Mouse (Mus musculus) MEL (cell line): Measurements from ENCODE around the gene Tcf15. TPM values are rescaled to one million over a fixed set of nuclear protein-coding genes. Genes with fewer than 3 reads are reported as not detected.
A peak's percentile ranks its signal among the peaks of the same experiment; 100 is the strongest.

ENCODE experiments used
- DNase-seq: peaks from one replicate; pipeline ENCODE4 v3.0.0; 2011; ENCODE audit warnings: low read depth, low spot score
- H3K27ac ChIP-seq: 2 replicates; pipeline ENCODE4 v1.5.1; 2012; ENCODE audit warnings: low read depth, mild to moderate bottlenecking, control low read depth, low read length, moderate library complexity; ENCODE audit not compliant: control insufficient read depth
- H3K27me3 ChIP-seq, 2 experiments: fragments of 150-350 bp in 1 of 2; sonication (generic) in 1 of 2; 2 replicates each; pipeline ENCODE4 v1.6.1; 2012; ENCODE audit warnings: low read length in 2 of 2, mild to moderate bottlenecking in 2 of 2, improper control_type of control experiment in 1 of 2, moderate library complexity in 1 of 2; ENCODE audit not compliant: insufficient read depth in 2 of 2, control insufficient read depth in 1 of 2
- H3K36me3 ChIP-seq, 2 experiments: 2 replicates each; pipeline ENCODE4 v1.6.1; 2012 to 2014; ENCODE audit warnings: low read length in 2 of 2, improper control_type of control experiment in 1 of 2, inconsistent platforms in 1 of 2, mild to moderate bottlenecking in 1 of 2; ENCODE audit not compliant: insufficient read depth in 2 of 2, control insufficient read depth in 1 of 2
- H3K4me1 ChIP-seq, 2 experiments: fragments of 150-350 bp in 1 of 2; sonication (generic) in 1 of 2; 2 replicates each; pipeline ENCODE4 v1.6.1; 2012; ENCODE audit warnings: low read length in 2 of 2, improper control_type of control experiment in 1 of 2, mild to moderate bottlenecking in 1 of 2; ENCODE audit not compliant: insufficient read depth in 2 of 2, control insufficient read depth in 1 of 2
- H3K4me3 ChIP-seq, 2 experiments: fragments of 150-350 bp in 1 of 2; sonication (generic) in 1 of 2; 2 replicates each; pipeline ENCODE4 v1.5.1; 2012; ENCODE audit warnings: low read depth in 2 of 2, low read length in 2 of 2, mild to moderate bottlenecking in 2 of 2, moderate library complexity in 2 of 2, control low read depth in 1 of 2, improper control_type of control experiment in 1 of 2; ENCODE audit not compliant: control insufficient read depth in 1 of 2, insufficient read depth in 1 of 2
- H3K79me2 ChIP-seq: 2 replicates; pipeline ENCODE4 v1.6.1; 2012; ENCODE audit warnings: mild to moderate bottlenecking, low read length, moderate library complexity; ENCODE audit not compliant: control insufficient read depth, poor library complexity, insufficient read depth
- H3K9ac ChIP-seq: 2 replicates; pipeline ENCODE4 v1.6.1; 2012; ENCODE audit warnings: low read depth, mild to moderate bottlenecking, control low read depth, low read length, moderate library complexity; ENCODE audit not compliant: control insufficient read depth, poor library complexity, severe bottlenecking
- H3K9me3 ChIP-seq: fragments of 150-350 bp; sonication (generic); replicated peaks from 2 replicates; pipeline ENCODE4 v1.6.1; 2012; ENCODE audit warnings: mild to moderate bottlenecking, low read length, improper control_type of control experiment, moderate library complexity; ENCODE audit not compliant: insufficient read depth
- BHLHE40 ChIP-seq: IDR thresholded peaks from 2 replicates; pipeline ENCODE4 v1.6.1; 2012; ENCODE audit warnings: low read depth, mild to moderate bottlenecking, inconsistent platforms, low read length, improper control_type of control experiment, borderline replicate concordance
- CHD2 ChIP-seq: IDR thresholded peaks from 2 replicates; pipeline ENCODE4 v1.6.1; 2011; ENCODE audit warnings: low read length, improper control_type of control experiment
- CTCF ChIP-seq, 3 experiments: IDR thresholded peaks in 2 of 3; conservative IDR thresholded peaks in 1 of 3; 2 replicates each; pipeline ENCODE4 v1.5.1; 2011 to 2012; ENCODE audit warnings: low read length in 3 of 3, low read depth in 2 of 3, mild to moderate bottlenecking in 2 of 3, improper control_type of control experiment in 1 of 3, inconsistent platforms in 1 of 3, mixed read lengths in 1 of 3, moderate library complexity in 1 of 3; ENCODE audit not compliant: control insufficient read depth in 1 of 3, insufficient read depth in 1 of 3, poor library complexity in 1 of 3, severe bottlenecking in 1 of 3
- E2F4 ChIP-seq: IDR thresholded peaks from 2 replicates; pipeline ENCODE4 v1.6.1; 2011; ENCODE audit warnings: low read depth, low read length, improper control_type of control experiment, borderline replicate concordance
- ELF1 ChIP-seq: IDR thresholded peaks from 2 replicates; pipeline ENCODE4 v1.6.1; 2014; ENCODE audit warnings: low read depth, mild to moderate bottlenecking, inconsistent platforms, low read length, improper control_type of control experiment, moderate library complexity
- EP300 ChIP-seq, 2 experiments: IDR thresholded peaks; 2 replicates each; pipeline ENCODE4 v1.6.1; 2011; ENCODE audit warnings: improper control_type of control experiment in 2 of 2, low read length in 2 of 2, low read depth in 1 of 2, mild to moderate bottlenecking in 1 of 2
- GABPA ChIP-seq: IDR thresholded peaks from 2 replicates; pipeline ENCODE4 v1.6.1; 2012; ENCODE audit warnings: low read depth, mild to moderate bottlenecking, inconsistent platforms, low read length, improper control_type of control experiment, moderate library complexity
- HCFC1 ChIP-seq: IDR thresholded peaks from 2 replicates; pipeline ENCODE4 v1.6.1; 2012; ENCODE audit warnings: low read depth, mild to moderate bottlenecking, inconsistent platforms, low read length, improper control_type of control experiment, moderate library complexity
- JUND ChIP-seq: IDR thresholded peaks from 2 replicates; pipeline ENCODE4 v1.6.1; 2011; ENCODE audit warnings: low read depth, mild to moderate bottlenecking, improper control_type of control experiment, low read length
- MAFK ChIP-seq: IDR thresholded peaks from 2 replicates; pipeline ENCODE4 v1.6.1; 2011; ENCODE audit warnings: low read depth, mild to moderate bottlenecking, low read length, improper control_type of control experiment, borderline replicate concordance
- MAX ChIP-seq: IDR thresholded peaks from 2 replicates; pipeline ENCODE4 v1.6.1; 2011; ENCODE audit warnings: low read length, improper control_type of control experiment
- MAZ ChIP-seq: IDR thresholded peaks from 2 replicates; pipeline ENCODE4 v1.6.1; 2012; ENCODE audit warnings: low read depth, mild to moderate bottlenecking, inconsistent platforms, low read length, improper control_type of control experiment
- MEF2A ChIP-seq: IDR thresholded peaks from 2 replicates; pipeline ENCODE4 v1.6.1; 2014; ENCODE audit warnings: low read depth, mild to moderate bottlenecking, inconsistent platforms, low read length, improper control_type of control experiment; ENCODE audit not compliant: poor library complexity, insufficient replicate concordance, severe bottlenecking; ENCODE audit errors: extremely low read depth
- MXI1 ChIP-seq: IDR thresholded peaks from 2 replicates; pipeline ENCODE4 v1.6.1; 2011; ENCODE audit warnings: mild to moderate bottlenecking, low read depth, low read length, improper control_type of control experiment
- MYC ChIP-seq: IDR thresholded peaks from 2 replicates; pipeline ENCODE4 v1.6.1; 2011; ENCODE audit warnings: low read depth, mild to moderate bottlenecking, low read length, improper control_type of control experiment, moderate library complexity
- NRF1 ChIP-seq: IDR thresholded peaks from 2 replicates; pipeline ENCODE4 v1.6.1; 2014; ENCODE audit warnings: low read depth, mild to moderate bottlenecking, inconsistent platforms, low read length, improper control_type of control experiment, moderate library complexity; ENCODE audit not compliant: poor library complexity, insufficient read depth, severe bottlenecking
- POLR2AphosphoS5 ChIP-seq: IDR thresholded peaks from 2 replicates; pipeline ENCODE4 v1.6.1; 2012; ENCODE audit warnings: low read depth, borderline replicate concordance, mild to moderate bottlenecking, inconsistent platforms, low read length, moderate library complexity, mixed read lengths
- RAD21 ChIP-seq: IDR thresholded peaks from 2 replicates; pipeline ENCODE4 v1.6.1; 2011; ENCODE audit warnings: mild to moderate bottlenecking, low read depth, low read length, improper control_type of control experiment
- RCOR1 ChIP-seq: IDR thresholded peaks from 2 replicates; pipeline ENCODE4 v1.6.1; 2012; ENCODE audit warnings: low read depth, mild to moderate bottlenecking, inconsistent platforms, low read length, improper control_type of control experiment
- SIN3A ChIP-seq: IDR thresholded peaks from 2 replicates; pipeline ENCODE4 v1.6.1; 2012; ENCODE audit warnings: low read length, improper control_type of control experiment, inconsistent platforms
- SMC3 ChIP-seq: IDR thresholded peaks from 2 replicates; pipeline ENCODE4 v1.6.1; 2011; ENCODE audit warnings: low read depth, low read length, improper control_type of control experiment
- TAL1 ChIP-seq: IDR thresholded peaks from 2 replicates; pipeline ENCODE4 v1.6.1; 2012; ENCODE audit warnings: mild to moderate bottlenecking, inconsistent platforms, low read length, moderate library complexity, mixed read lengths
- TCF12 ChIP-seq: IDR thresholded peaks from 2 replicates; pipeline ENCODE4 v1.6.1; 2014; ENCODE audit warnings: low read depth, mild to moderate bottlenecking, inconsistent platforms, low read length, improper control_type of control experiment, moderate library complexity
- USF1 ChIP-seq: IDR thresholded peaks from 2 replicates; pipeline ENCODE4 v1.6.1; 2014; ENCODE audit warnings: low read depth, mild to moderate bottlenecking, inconsistent platforms, low read length, improper control_type of control experiment, moderate library complexity
- ZC3H11A ChIP-seq: IDR thresholded peaks from 2 replicates; pipeline ENCODE4 v1.6.1; 2012; ENCODE audit warnings: low read depth, mild to moderate bottlenecking, inconsistent platforms, low read length, improper control_type of control experiment
- ZKSCAN1 ChIP-seq: IDR thresholded peaks from 2 replicates; pipeline ENCODE4 v1.6.1; 2012; ENCODE audit warnings: low read depth, mild to moderate bottlenecking, inconsistent platforms, low read length, improper control_type of control experiment, moderate library complexity
- ZMIZ1 ChIP-seq: IDR thresholded peaks from 2 replicates; pipeline ENCODE4 v1.6.1; 2012; ENCODE audit warnings: low read depth, mild to moderate bottlenecking, inconsistent platforms, low read length, improper control_type of control experiment, moderate library complexity
- ZNF384 ChIP-seq: IDR thresholded peaks from 2 replicates; pipeline ENCODE4 v1.6.1; 2012; ENCODE audit warnings: low read depth, mild to moderate bottlenecking, inconsistent platforms, low read length, improper control_type of control experiment
- polyA plus RNA-seq, 2 experiments: library from polyadenylated mRNA; stranded (reverse) in 1 of 2; unstranded in 1 of 2; fragments of >175 nt in 1 of 2; fragments of >200 nt in 1 of 2; gene quantifications; 2 replicates each; pipeline versions ENCODE4 v1.2.1 to v1.2.4; 2012; ENCODE audit warnings: low replicate concordance in 2 of 2, low read depth in 1 of 2; ENCODE audit not compliant: insufficient read length in 2 of 2, insufficient read depth in 1 of 2, missing spikeins in 1 of 2
- total RNA-seq: library from RNA; depleted of rRNA; stranded (reverse); fragments of 300-350 nt; gene quantifications from 2 replicates; pipeline ENCODE4 v1.2.3, GENCODE M21; 2012

Tcf15 gene
- total and polyA plus RNA-seq, 3 experiments = not detected

DNA sequence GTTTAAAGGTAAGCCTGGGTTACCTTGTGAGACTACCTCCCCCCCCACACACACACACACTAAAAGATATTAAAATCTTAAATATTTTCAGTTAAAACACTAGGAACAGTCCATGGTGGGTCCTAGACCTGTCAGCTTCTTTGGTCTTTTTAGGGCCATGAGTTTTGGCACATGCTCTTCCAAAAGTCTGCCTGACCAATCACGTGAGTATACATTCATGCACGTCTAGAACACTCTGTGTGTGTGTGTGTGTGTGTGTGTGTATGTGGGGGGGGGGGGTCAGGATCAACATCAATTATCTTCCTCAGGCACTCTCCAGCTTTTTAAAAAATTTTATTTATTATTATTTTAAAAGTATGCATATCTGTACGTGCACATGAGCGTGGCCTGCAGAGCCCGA, 30.9 kb upstream of the Tcf15 start:
- Histone ChIP-seq H3K4me1 (peaks cover 5 to 15% of the 10 kb centered on the region in 2 experiments), H3K36me3 (peaks cover 0 to 7% of the 10 kb centered on the region in 2 experiments; a peak in 3 of 4 replicates), H3K9me3 (no peaks in the 10 kb centered on the region), H3K27ac (peak overlapping the region; percentile 66), H3K79me2 (peaks cover 2% of the 10 kb centered on the region; the same call in 1 of the 2 replicates), H3K27me3 (no peaks in the 10 kb centered on the region), H3K9ac (peak overlapping the region; percentile 67), H3K4me3 (peak overlapping the region; percentile 35 to 56)
- DNase-seq = peak; percentile 37
- TF ChIP-seq CTCF (IDR thresholded peaks at IDR 0.05 in 2 of 3, conservative IDR thresholded peaks at IDR 0.05 in 1 of 3; ENCODE audit: control insufficient read depth in 1 of 3, insufficient read depth in 1 of 3, low read depth in 2 of 3, low read length in 3 of 3, poor library complexity in 1 of 3, severe bottlenecking in 1 of 3) (no peak), ZC3H11A (no peak), USF1 (peak; percentile 61), MAX (no peak; the same call in 1 of the 2 replicates), ZMIZ1 (no peak), ELF1 (no peak), EP300 (IDR thresholded peaks at IDR 0.05; ENCODE audit: low read depth in 1 of 2, low read length in 2 of 2) (0 out of 4 replicates have a peak, but pooled peaks of 1 of the 2 experiments have one; percentile 5), NRF1 (no peak), POLR2AphosphoS5 (no peak), TCF12 (no peak), ZKSCAN1 (no peak), MYC (no peak), RAD21 (no peak), SMC3 (no peak), BHLHE40 (peak; percentile 85; the same call in 1 of the 2 replicates), JUND (no peak), SIN3A (no peak)

DNA sequence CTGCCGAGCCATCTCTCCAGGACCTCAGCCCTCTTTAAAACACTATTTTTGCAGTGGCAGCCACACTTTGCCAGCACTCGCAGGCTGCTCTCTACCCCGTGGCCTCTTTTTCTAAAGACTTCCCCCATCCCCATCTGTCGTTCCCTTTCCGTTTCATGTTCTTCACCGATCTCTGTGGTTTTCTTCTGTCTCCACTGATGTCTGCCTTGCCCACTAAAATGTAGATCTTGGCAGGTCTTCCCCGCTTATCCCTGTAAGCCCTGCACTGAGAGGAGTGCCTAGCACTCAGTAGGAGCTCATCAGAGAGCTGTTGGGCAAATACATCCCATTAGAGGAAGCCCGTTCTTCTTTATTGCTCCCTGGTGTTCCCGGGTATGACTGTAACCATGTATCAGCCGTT, 30.4 kb upstream of the Tcf15 start:
- peaks cover 5 to 15% of the 10 kb centered on the region in 2 experiments for H3K4me1 ChIP-seq
- peak overlapping the region; percentile 67 for H3K9ac ChIP-seq
- H3K4me3 ChIP-seq = peak overlapping the region; percentile 35 to 56
- peaks cover 0 to 7% of the 10 kb centered on the region in 2 experiments; a peak in 3 of 4 replicates for H3K36me3 ChIP-seq
- peak overlapping the region; percentile 66 for H3K27ac ChIP-seq
- DNase-seq = peak; percentile 71
- H3K79me2 ChIP-seq = peaks cover under 1% of the 10 kb centered on the region; the same call in 1 of the 2 replicates
- H3K9me3 ChIP-seq = no peaks in the 10 kb centered on the region
- H3K27me3 ChIP-seq = no peaks in the 10 kb centered on the region
- no peak for TF ChIP-seq E2F4
- no peak; the same call in 1 of the 2 replicates for TF ChIP-seq MAFK
- peak; percentile 39; the same call in 1 of the 2 replicates for TF ChIP-seq TCF12
- no peak for TF ChIP-seq MEF2A
- TF ChIP-seq MYC = no peak
- TF ChIP-seq ZC3H11A = 0 out of 2 replicates have a peak, but pooled peaks have one; percentile 4
- TF ChIP-seq RCOR1 = peak; percentile 54; the same call in 1 of the 2 replicates
- 0 out of 2 replicates have a peak, but pooled peaks have one; percentile 14 for TF ChIP-seq MAZ
- no peak for TF ChIP-seq CHD2
- no peak for TF ChIP-seq CTCF (IDR thresholded peaks at IDR 0.05 in 2 of 3, conservative IDR thresholded peaks at IDR 0.05 in 1 of 3; ENCODE audit: control insufficient read depth in 1 of 3, insufficient read depth in 1 of 3, low read depth in 2 of 3, low read length in 3 of 3, poor library complexity in 1 of 3, severe bottlenecking in 1 of 3)
- TF ChIP-seq USF1 = no peak
- no peak for TF ChIP-seq TAL1
- TF ChIP-seq MXI1 = peak; percentile 31
- no peak for TF ChIP-seq NRF1
- TF ChIP-seq JUND = no peak
- TF ChIP-seq ZMIZ1 = no peak
- no peak for TF ChIP-seq GABPA
- 0 out of 2 replicates have a peak, but pooled peaks have one; percentile 36 for TF ChIP-seq HCFC1
- TF ChIP-seq SMC3 = peak; percentile 27; the same call in 1 of the 2 replicates
- TF ChIP-seq RAD21 = no peak
- no peak for TF ChIP-seq ZNF384
